Mouse (Mus musculus): ENCODE results near the gene Coq7. TPM values are rescaled to one million over a fixed set of nuclear protein-coding genes. Genes with fewer than 3 reads are reported as not detected.

Coq7 gene
- polyA plus RNA-seq, 1 experiment from 2014 or later, result 105 TPM

GRCm38 (mm10) chr7:118526967-118527366, 6.2 kb downstream of the Coq7 start:
- Histone ChIP-seq H3K9ac (no peak overlapping the region), H3K27me3 (replicated peaks) (no peaks in the 10 kb centered on the region), H3K9me3 (no peaks in the 10 kb centered on the region), H3K4me2 (no peak overlapping the region), H3K4me1 (no peaks in the 10 kb centered on the region), H3K4me3 (replicated peaks) (no peak overlapping the region), H3K27ac (no peak overlapping the region), H3K36me3 (peaks cover 7% of the 10 kb centered on the region; the same call in 1 of the 2 replicates)
- ATAC-seq (ENCODE audit: insufficient read depth, low FRiP score, low read depth), result no peak
- WGBS, result 75% methylated on average over 4 of the region's 4 CpGs

- Histone ChIP-seq H3K27ac (no peak overlapping the region), H3K4me3 (replicated peaks) (no peak overlapping the region), H3K4me1 (no peaks in the 10 kb centered on the region), H3K27me3 (replicated peaks) (no peaks in the 10 kb centered on the region), H3K36me3 (peaks cover 7% of the 10 kb centered on the region; the same call in 1 of the 2 replicates), H3K4me2 (no peak overlapping the region), H3K9me3 (no peaks in the 10 kb centered on the region), H3K9ac (no peak overlapping the region)
- ATAC-seq (ENCODE audit: insufficient read depth, low FRiP score, low read depth), result no peak
- WGBS, result 78% methylated on average over 5 of the region's 5 CpGs
These were observed 11.1 kb downstream of the Coq7 start for GRCm38 (mm10) chr7:118522077-118522476.

GRCm38 (mm10) chr7:118519661-118520060, 13.5 kb downstream of the Coq7 start:
- no peaks in the 10 kb centered on the region for H3K27me3 ChIP-seq (replicated peaks)
- ATAC-seq (ENCODE audit: insufficient read depth, low FRiP score, low read depth), result no peak
- H3K4me1 ChIP-seq, result no peaks in the 10 kb centered on the region
- H3K9ac ChIP-seq, result no peak overlapping the region
- H3K4me3 ChIP-seq (replicated peaks), result no peak overlapping the region
- no peaks in the 10 kb centered on the region for H3K36me3 ChIP-seq
- H3K9me3 ChIP-seq, result no peaks in the 10 kb centered on the region
- WGBS, result 73% methylated on average over 8 of the region's 8 CpGs
- no peak overlapping the region for H3K4me2 ChIP-seq
- no peak overlapping the region for H3K27ac ChIP-seq

GRCm38 (mm10) chr7:118518687-118519086, 14.5 kb downstream of the Coq7 start:
- Histone ChIP-seq H3K9ac (no peak overlapping the region), H3K4me2 (no peak overlapping the region), H3K9me3 (no peaks in the 10 kb centered on the region), H3K27me3 (replicated peaks) (no peaks in the 10 kb centered on the region), H3K4me1 (no peaks in the 10 kb centered on the region), H3K36me3 (no peaks in the 10 kb centered on the region), H3K27ac (no peak overlapping the region), H3K4me3 (replicated peaks) (no peak overlapping the region)
- ATAC-seq (ENCODE audit: insufficient read depth, low FRiP score, low read depth), result peak; percentile 65; the same call in 1 of the 2 replicates
- 2% methylated on average over 18 of the region's 18 CpGs for WGBS

- no peak overlapping the region for H3K27ac ChIP-seq
- H3K36me3 ChIP-seq, result no peaks in the 10 kb centered on the region
- WGBS, result 56% methylated on average over 2 of the region's 2 CpGs
- H3K4me3 ChIP-seq (replicated peaks), result no peak overlapping the region
- no peaks in the 10 kb centered on the region for H3K9me3 ChIP-seq
- 0 out of 2 replicates have a peak, but pooled peaks have one; percentile 15 for ATAC-seq (ENCODE audit: insufficient read depth, low FRiP score, low read depth)
- H3K9ac ChIP-seq, result no peak overlapping the region
- H3K4me1 ChIP-seq, result no peaks in the 10 kb centered on the region
- no peaks in the 10 kb centered on the region for H3K27me3 ChIP-seq (replicated peaks)
- H3K4me2 ChIP-seq, result no peak overlapping the region
These were observed 15.3 kb downstream of the Coq7 start for GRCm38 (mm10) chr7:118517819-118518218.

GRCm38 (mm10) chr7:118508556-118508955, 24.6 kb downstream of the Coq7 start:
- no peak overlapping the region for H3K9ac ChIP-seq

GRCm38 (mm10) chr7:118503844-118504243, 29.3 kb downstream of the Coq7 start:
- Histone ChIP-seq H3K36me3 (no peaks in the 10 kb centered on the region), H3K4me3 (replicated peaks) (no peak overlapping the region), H3K9me3 (no peaks in the 10 kb centered on the region), H3K27me3 (replicated peaks) (no peaks in the 10 kb centered on the region), H3K27ac (no peak overlapping the region), H3K9ac (no peak overlapping the region), H3K4me2 (no peak overlapping the region), H3K4me1 (no peaks in the 10 kb centered on the region)
- no peak for ATAC-seq (ENCODE audit: insufficient read depth, low FRiP score, low read depth)
- 51% methylated on average over 4 of the region's 4 CpGs for WGBS

More at GRCm38 (mm10) chr7:118508556-118508955, 24.6 kb downstream of the Coq7 start:
- ATAC-seq (ENCODE audit: insufficient read depth, low FRiP score, low read depth), result no peak
- H3K9me3 ChIP-seq, result no peaks in the 10 kb centered on the region
- WGBS, result 72% methylated on average over 7 of the region's 7 CpGs
- H3K27me3 ChIP-seq (replicated peaks), result no peaks in the 10 kb centered on the region
- H3K4me1 ChIP-seq, result no peaks in the 10 kb centered on the region
- H3K4me2 ChIP-seq, result no peak overlapping the region
- H3K4me3 ChIP-seq (replicated peaks), result no peak overlapping the region
- no peaks in the 10 kb centered on the region for H3K36me3 ChIP-seq
- H3K27ac ChIP-seq, result no peak overlapping the region

- Histone ChIP-seq H3K36me3 (no peaks in the 10 kb centered on the region), H3K9me3 (no peaks in the 10 kb centered on the region), H3K9ac (no peak overlapping the region), H3K27ac (no peak overlapping the region), H3K4me1 (no peaks in the 10 kb centered on the region), H3K4me3 (replicated peaks) (no peak overlapping the region), H3K27me3 (replicated peaks) (no peaks in the 10 kb centered on the region), H3K4me2 (no peak overlapping the region)
- 79% methylated on average over 8 of the region's 8 CpGs for WGBS
- no peak for ATAC-seq (ENCODE audit: insufficient read depth, low FRiP score, low read depth)
These were observed 30.8 kb downstream of the Coq7 start for GRCm38 (mm10) chr7:118502333-118502732.

GRCm38 (mm10) chr7:118499784-118500435, 33.2 kb downstream of the Coq7 start:
- no peak overlapping the region for H3K27ac ChIP-seq
- H3K9ac ChIP-seq, result no peak overlapping the region
- no peaks in the 10 kb centered on the region for H3K4me1 ChIP-seq
- ATAC-seq (ENCODE audit: insufficient read depth, low FRiP score, low read depth), result no peak
- H3K4me3 ChIP-seq (replicated peaks), result no peak overlapping the region
- no peaks in the 10 kb centered on the region for H3K27me3 ChIP-seq (replicated peaks)
- WGBS, result 60% methylated on average over 7 of the region's 7 CpGs
- no peak overlapping the region for H3K4me2 ChIP-seq
- no peaks in the 10 kb centered on the region for H3K36me3 ChIP-seq
- H3K9me3 ChIP-seq, result no peaks in the 10 kb centered on the region

- Histone ChIP-seq H3K4me2 (no peak overlapping the region), H3K4me3 (replicated peaks) (no peak overlapping the region), H3K36me3 (no peaks in the 10 kb centered on the region), H3K4me1 (no peaks in the 10 kb centered on the region), H3K27me3 (replicated peaks) (no peaks in the 10 kb centered on the region), H3K27ac (no peak overlapping the region), H3K9me3 (no peaks in the 10 kb centered on the region), H3K9ac (no peak overlapping the region)
- peak; percentile 31; the same call in 1 of the 2 replicates for ATAC-seq (ENCODE audit: insufficient read depth, low FRiP score, low read depth)
- 76% methylated on average over 12 of the region's 12 CpGs for WGBS
These were observed 34.0 kb downstream of the Coq7 start for GRCm38 (mm10) chr7:118498984-118499783.

- Histone ChIP-seq H3K27ac (peak overlapping the region; percentile 11; the same call in 1 of the 2 replicates), H3K4me3 (replicated peaks) (no peak overlapping the region), H3K4me2 (no peak overlapping the region), H3K36me3 (0 out of 2 replicates have a peak, but pooled peaks cover 3% of the 10 kb centered on the region), H3K27me3 (replicated peaks) (peaks cover 8% of the 10 kb centered on the region), H3K9ac (no peak overlapping the region), H3K9me3 (no peaks in the 10 kb centered on the region), H3K4me1 (peaks cover 18% of the 10 kb centered on the region)
- WGBS, result 72% methylated on average over 4 of the region's 4 CpGs
- peak; percentile 31; the same call in 1 of the 2 replicates for ATAC-seq (ENCODE audit: insufficient read depth, low FRiP score, low read depth)
These were observed 38.1 kb downstream of the Coq7 start for GRCm38 (mm10) chr7:118494892-118495579.

- H3K27me3 ChIP-seq (replicated peaks), result peaks cover 12% of the 10 kb centered on the region
- peaks cover 11% of the 10 kb centered on the region; the same call in 1 of the 2 replicates for H3K36me3 ChIP-seq
- WGBS, result 83% methylated on average over 9 of the region's 9 CpGs
- no peak overlapping the region for H3K27ac ChIP-seq
- no peak overlapping the region for H3K9ac ChIP-seq
- no peak for ATAC-seq (ENCODE audit: insufficient read depth, low FRiP score, low read depth)
- no peak overlapping the region for H3K4me2 ChIP-seq
- H3K4me3 ChIP-seq (replicated peaks), result no peak overlapping the region
- H3K4me1 ChIP-seq, result peaks cover 28% of the 10 kb centered on the region
- no peaks in the 10 kb centered on the region for H3K9me3 ChIP-seq
These were observed 39.3 kb downstream of the Coq7 start for GRCm38 (mm10) chr7:118493892-118494291.
